Mouse (Mus musculus) liver, embryonic 16.5 days (tissue): ENCODE results near the gene Ndufc1. TPM values are rescaled to one million over a fixed set of nuclear protein-coding genes. Genes with fewer than 3 reads are reported as not detected.
"Not testable (repeated sequence)": the region's sequence is repeated elsewhere in the genome, so short reads cannot be mapped to it uniquely, and the experiment has no call there.

Experiments
- ATAC-seq: fragments of 200-750 bp; cut with Nextera tagmentation; 2 replicates; pipeline ENCODE4 v1.8.0; 2017; ENCODE audit warnings: low read depth, mild to moderate bottlenecking, moderate number of reproducible peaks, moderate library complexity
- H3K27ac ChIP-seq: fragments of 300-500 bp; sonication (generic); 2 replicates; pipeline ENCODE4 v1.5.1; 2014; ENCODE audit warnings: mild to moderate bottlenecking, low read length
- H3K27me3 ChIP-seq: fragments of 300-500 bp; sonication (generic); 2 replicates; pipeline ENCODE4 v1.6.1; 2014; ENCODE audit warnings: low read depth, low read length, mixed read lengths; ENCODE audit not compliant: control insufficient read depth, insufficient read depth
- H3K36me3 ChIP-seq: fragments of 300-500 bp; sonication (generic); 2 replicates; pipeline ENCODE4 v1.6.1; 2014; ENCODE audit warnings: mild to moderate bottlenecking; ENCODE audit not compliant: control insufficient read depth, insufficient read depth
- H3K4me1 ChIP-seq: fragments of 300-500 bp; sonication (generic); 2 replicates; pipeline ENCODE4 v1.6.1; 2014; ENCODE audit warnings: low read depth, low read length, mixed read lengths; ENCODE audit not compliant: control insufficient read depth
- H3K4me2 ChIP-seq: fragments of 300-500 bp; sonication (generic); 2 replicates; pipeline ENCODE4 v1.6.1; 2014; ENCODE audit warnings: low read depth, low read length, mixed read lengths
- H3K4me3 ChIP-seq: fragments of 300-500 bp; sonication (generic); 2 replicates; pipeline ENCODE4 v1.5.1; 2014; ENCODE audit warnings: low read depth, mild to moderate bottlenecking, low read length
- H3K9ac ChIP-seq: fragments of 300-500 bp; sonication (generic); 2 replicates; pipeline ENCODE4 v1.6.1; 2014; ENCODE audit warnings: low read depth, low read length
- H3K9me3 ChIP-seq: fragments of 300-500 bp; sonication (generic); replicated peaks from 2 replicates; pipeline ENCODE4 v1.6.1; 2016; ENCODE audit warnings: low read length; ENCODE audit not compliant: control insufficient read depth
- WGBS: fragments of 180-500 bp; shearing (Covaris S2); extraction: QIAGEN DNeasy Blood & Tissue Kit; methylation state at CpG from one replicate; pipeline ENCODE4 v1.1.7; 2014; ENCODE audit not compliant: insufficient replicate concordance; 5-methylcytosine and 5-hydroxymethylcytosine counted together
- polyA plus RNA-seq: library from polyadenylated mRNA; unstranded; fragments of >200 nt; fragmentation: Nextera tagmentation; extraction: Ambion mirVana; gene quantifications from 2 replicates; pipeline ENCODE4 v1.2.1, GENCODE M21; 2015

Ndufc1 gene
- polyA plus RNA-seq, 1 experiment from 2014 or later = 397 TPM

GRCm38 (mm10) chr3:51357078-51357477, 51.7 kb downstream of the Ndufc1 start:
- H3K9me3 ChIP-seq = no peaks in the 10 kb centered on the region
- no peak overlapping the region for H3K4me2 ChIP-seq
- no peak overlapping the region for H3K27ac ChIP-seq
- no peak for ATAC-seq
- H3K4me3 ChIP-seq = no peak overlapping the region
- 27% methylated on average over 5 of the region's 5 CpGs for whole genome bisulfite sequencing
- H3K9ac ChIP-seq = no peak overlapping the region
- no peaks in the 10 kb centered on the region for H3K36me3 ChIP-seq
- peaks cover 32% of the 10 kb centered on the region for H3K4me1 ChIP-seq
- no peaks in the 10 kb centered on the region for H3K27me3 ChIP-seq

- H3K36me3 ChIP-seq, H3K9ac ChIP-seq, H3K27me3 ChIP-seq, ATAC-seq, H3K4me3 ChIP-seq, H3K9me3 ChIP-seq, H3K27ac ChIP-seq, H3K4me2 ChIP-seq: not testable (repeated sequence)
- peaks cover 25% of the 10 kb centered on the region for H3K4me1 ChIP-seq
- 75% methylated on average over 6 of the region's 6 CpGs for WGBS
These were observed 53.8 kb downstream of the Ndufc1 start for GRCm38 (mm10) chr3:51354956-51355355.

Other genes starting within 250 kb of the Ndufc1 start
- gene Noct, start 184.5 kb downstream of the Ndufc1 start, polyA plus RNA-seq = 13.7 and 13.8 TPM in 2 replicates
- 19.0 and 20.0 TPM in 2 replicates for gene Elf2, start 68.3 kb downstream of the Ndufc1 start, polyA plus RNA-seq
- 3.0 TPM in 2 replicates for gene Mgarp, start 12.2 kb downstream of the Ndufc1 start, polyA plus RNA-seq
- 15.3 and 16.3 TPM in 2 replicates for gene Naa15, start 6.2 kb upstream of the Ndufc1 start, polyA plus RNA-seq
- gene Rab33b, start 74.9 kb upstream of the Ndufc1 start, polyA plus RNA-seq = 4.6 TPM in 2 replicates
- gene Setd7, start 151.9 kb upstream of the Ndufc1 start, polyA plus RNA-seq = 0.56 and 0.64 TPM in 2 replicates